Mouse (Mus musculus): ENCODE results near the gene Ctnnbl1.

Gene Ctnnbl1

GRCm38 (mm10) chr2:157750926-157751588 lies 13.9 kb downstream of the Ctnnbl1 start:
- DNase-seq (ENCODE audit: low spot score in 2 of 2): no peak

GRCm38 (mm10) chr2:157751589-157752373 lies 14.6 kb downstream of the Ctnnbl1 start:
- DNase-seq (ENCODE audit: low spot score in 2 of 2): peak; percentile 38 to 62

GRCm38 (mm10) chr2:157752374-157752743 lies 15.2 kb downstream of the Ctnnbl1 start:
- no peak for DNase-seq (ENCODE audit: low spot score in 2 of 2)

- DNase-seq (ENCODE audit: low spot score in 2 of 2): no peak
Measured at GRCm38 (mm10) chr2:157755771-157756170, 18.6 kb downstream of the Ctnnbl1 start.

GRCm38 (mm10) chr2:157756193-157756592 lies 19.0 kb downstream of the Ctnnbl1 start:
- DNase-seq (ENCODE audit: low spot score in 2 of 2): no peak

GRCm38 (mm10) chr2:157758395-157758794 lies 21.2 kb downstream of the Ctnnbl1 start:
- no peak for DNase-seq (ENCODE audit: low spot score in 2 of 2)

- no peak for DNase-seq (ENCODE audit: low spot score in 2 of 2)
Measured at GRCm38 (mm10) chr2:157759717-157760116, 22.5 kb downstream of the Ctnnbl1 start.

- DNase-seq (ENCODE audit: low spot score in 2 of 2): no peak
Measured at GRCm38 (mm10) chr2:157762903-157763302, 25.7 kb downstream of the Ctnnbl1 start.

GRCm38 (mm10) chr2:157766591-157766990 lies 29.4 kb downstream of the Ctnnbl1 start:
- DNase-seq (ENCODE audit: low spot score in 2 of 2): no peak

GRCm38 (mm10) chr2:157768682-157769429 lies 31.7 kb downstream of the Ctnnbl1 start:
- no peak for DNase-seq (ENCODE audit: low spot score in 2 of 2)

GRCm38 (mm10) chr2:157770761-157771160 lies 33.6 kb downstream of the Ctnnbl1 start:
- no peak for DNase-seq (ENCODE audit: low spot score in 2 of 2)

GRCm38 (mm10) chr2:157773661-157774060 lies 36.5 kb downstream of the Ctnnbl1 start:
- no peak for DNase-seq (ENCODE audit: low spot score in 2 of 2)

- DNase-seq (ENCODE audit: low spot score in 2 of 2): no peak
Measured at GRCm38 (mm10) chr2:157775957-157776356, 38.8 kb downstream of the Ctnnbl1 start.

- no peak for DNase-seq (ENCODE audit: low spot score in 2 of 2)
Measured at GRCm38 (mm10) chr2:157780956-157781355, 43.8 kb downstream of the Ctnnbl1 start.

- no peak for DNase-seq (ENCODE audit: low spot score in 2 of 2)
Measured at GRCm38 (mm10) chr2:157783152-157783551, 46.0 kb downstream of the Ctnnbl1 start.

- no peak for DNase-seq (ENCODE audit: low spot score in 2 of 2)
Measured at GRCm38 (mm10) chr2:157784238-157784637, 47.0 kb downstream of the Ctnnbl1 start.

- DNase-seq (ENCODE audit: low spot score in 2 of 2): no peak
Measured at GRCm38 (mm10) chr2:157784647-157785046, 47.4 kb downstream of the Ctnnbl1 start.

GRCm38 (mm10) chr2:157789226-157789625 lies 52.0 kb downstream of the Ctnnbl1 start:
- DNase-seq (ENCODE audit: low spot score in 2 of 2): no peak

- DNase-seq (ENCODE audit: low spot score in 2 of 2): no peak
Measured at GRCm38 (mm10) chr2:157790836-157791495, 53.8 kb downstream of the Ctnnbl1 start.

- no peak for DNase-seq (ENCODE audit: low spot score in 2 of 2)
Measured at GRCm38 (mm10) chr2:157791528-157792162, 54.4 kb downstream of the Ctnnbl1 start.

GRCm38 (mm10) chr2:157792840-157793552 lies 55.8 kb downstream of the Ctnnbl1 start:
- no peak for DNase-seq (ENCODE audit: low spot score in 2 of 2)
